Mouse (Mus musculus) adrenal gland, postnatal 4 days (tissue): ENCODE results near the gene Slc6a20a. TPM values are rescaled to one million over a fixed set of nuclear protein-coding genes. Genes with fewer than 3 reads are reported as not detected.
"Not testable (repeated sequence)": the region's sequence is repeated elsewhere in the genome, so short reads cannot be mapped to it uniquely, and the experiment has no call there.

Experiments
- DNase-seq, 2 experiments: peaks; one replicate each; pipeline ENCODE4 v3.0.0; 2021 to 2022; ENCODE audit warnings: low spot score in 2 of 2, mixed read lengths in 2 of 2
- long read RNA-seq, 2 experiments: library from polyadenylated mRNA; stranded (forward); transcript quantifications; one replicate each; pipeline ENCODE4 v2.0.0; 2021
- total RNA-seq, 2 experiments: library from RNA; stranded (reverse); gene quantifications; 2 replicates each; pipeline ENCODE4 v1.2.3; 2021

Gene Slc6a20a
- 1 to 10 TPM in 1 of 2 experiments, under 1 TPM in 1; 0.28 to 1.1 TPM for total RNA-seq
- long read RNA-seq, experiment 1, result 0 reads
- long read RNA-seq, experiment 2, partial matches to known transcripts, result 0 of 3 reads
- long read RNA-seq, experiment 2, other reads (novel, unspliced or antisense), result 1 of 3 reads

GRCm38 (mm10) chr9:123678327-123679105 is at the start of gene Slc6a20a, which contains the start of gene Ccr9:
Slc6a20a (minus strand) TSS chr9:123678885.
Ccr9 (plus strand) TSS chr9:123678439.
- DNase-seq, result peak in 1 of 2 experiments; percentile 14

GRCm38 (mm10) chr9:123722737-123723493 is 44.2 kb upstream of the Slc6a20a start:
- DNase-seq, result no peak

- peak; percentile 80 to 93 for DNase-seq
These were observed 38.7 kb upstream of the Slc6a20a start, which contains the start of gene Lztfl1 for GRCm38 (mm10) chr9:123717186-123718008. Lztfl1 (minus strand) TSS chr9:123717697.

- DNase-seq, result no peak
These were observed 37.6 kb upstream of the Slc6a20a start for GRCm38 (mm10) chr9:123716301-123716700.

GRCm38 (mm10) chr9:123713111-123713510 is 34.4 kb upstream of the Slc6a20a start:
- DNase-seq, result no peak

GRCm38 (mm10) chr9:123709226-123709625 is 30.5 kb upstream of the Slc6a20a start:
- DNase-seq, result no peak

- DNase-seq, result no peak
These were observed 23.1 kb upstream of the Slc6a20a start for GRCm38 (mm10) chr9:123701822-123702221.

GRCm38 (mm10) chr9:123695634-123696302 is 17.1 kb upstream of the Slc6a20a start:
- DNase-seq, result no peak

GRCm38 (mm10) chr9:123688227-123688626 is 9.5 kb upstream of the Slc6a20a start:
- no peak for DNase-seq

GRCm38 (mm10) chr9:123686206-123686605 is 7.5 kb upstream of the Slc6a20a start:
- DNase-seq, result no peak

- DNase-seq, result no peak
These were observed 5.0 kb upstream of the Slc6a20a start for GRCm38 (mm10) chr9:123683704-123684103.

GRCm38 (mm10) chr9:123679198-123679597 is 513 bp upstream of the Slc6a20a start:
- DNase-seq, result no peak

GRCm38 (mm10) chr9:123665645-123666044 is 13.0 kb downstream of the Slc6a20a start:
- no peak for DNase-seq

GRCm38 (mm10) chr9:123659986-123660676 is 18.6 kb downstream of the Slc6a20a start:
- DNase-seq, result not testable (repeated sequence)

GRCm38 (mm10) chr9:123658981-123659380 is 19.7 kb downstream of the Slc6a20a start:
- DNase-seq, result no peak

- no peak for DNase-seq
These were observed 21.2 kb downstream of the Slc6a20a start for GRCm38 (mm10) chr9:123657457-123657856.

GRCm38 (mm10) chr9:123651369-123651768 is 27.3 kb downstream of the Slc6a20a start:
- DNase-seq, result no peak

- no peak for DNase-seq
These were observed 28.7 kb downstream of the Slc6a20a start for GRCm38 (mm10) chr9:123649785-123650511.

GRCm38 (mm10) chr9:123640106-123640505 is 38.6 kb downstream of the Slc6a20a start:
- DNase-seq, result no peak
